Mouse (Mus musculus) lung, adult 2 months (tissue): ENCODE results near the gene Ptk7. TPM values are rescaled to one million over a fixed set of nuclear protein-coding genes. Genes with fewer than 3 reads are reported as not detected.

Experiments
- DNase-seq: peaks from one replicate; pipeline ENCODE4 v3.0.0; 2022
- H3K4me1 ChIP-seq: fragments of 200-500 bp; 2 replicates; pipeline ENCODE4 v1.6.1; 2011; ENCODE audit warnings: low read length; ENCODE audit not compliant: control insufficient read depth, insufficient read depth
- H3K4me3 ChIP-seq: fragments of 200-500 bp; replicated peaks from 2 replicates; pipeline ENCODE3; 2011; ENCODE audit warnings: low read depth, mild to moderate bottlenecking, control low read depth, low read length; ENCODE audit errors: extremely low read depth
- CTCF ChIP-seq: fragments of 200-500 bp; IDR thresholded peaks from 2 replicates; pipeline ENCODE4 v1.5.1; 2011; ENCODE audit warnings: mild to moderate bottlenecking, low read length, control low read depth; ENCODE audit not compliant: insufficient read depth
- POLR2A ChIP-seq: fragments of 200-500 bp; IDR thresholded peaks from 2 replicates; pipeline ENCODE4 v1.6.1; 2011; ENCODE audit warnings: low read depth, mild to moderate bottlenecking, control low read depth, low read length, borderline replicate concordance; ENCODE audit errors: extremely low read depth
- WGBS: fragments of 180-500 bp; shearing (Covaris S2); methylation state at CpG from one replicate; pipeline ENCODE4 v1.1.7; 2018; 5-methylcytosine and 5-hydroxymethylcytosine counted together
- polyA plus RNA-seq: library from polyadenylated mRNA; depleted of rRNA; stranded (reverse); fragments of >200 nt; gene quantifications from 2 replicates; pipeline ENCODE4 v1.2.3, GENCODE M21; 2012

Gene Ptk7
- polyA plus RNA-seq, 1 experiment, result 57.3 TPM

GRCm38 (mm10) chr17:46624598-46624997 is 4.7 kb downstream of the Ptk7 start:
- no peak for DNase-seq
- no peak overlapping the region for H3K4me3 ChIP-seq
- 48% methylated on average over 12 of the region's 12 CpGs for WGBS
- TF ChIP-seq CTCF, result no peak
- TF ChIP-seq POLR2A, result no peak
- H3K4me1 ChIP-seq, result peaks cover 15% of the 10 kb centered on the region

- 9% methylated on average over 10 of the region's 10 CpGs for WGBS
- TF ChIP-seq POLR2A (no peak), CTCF (no peak)
- peaks cover 19% of the 10 kb centered on the region for H3K4me1 ChIP-seq
- no peak for DNase-seq
- no peak overlapping the region for H3K4me3 ChIP-seq
These were observed 5.3 kb downstream of the Ptk7 start for GRCm38 (mm10) chr17:46623819-46624557.

DNA sequence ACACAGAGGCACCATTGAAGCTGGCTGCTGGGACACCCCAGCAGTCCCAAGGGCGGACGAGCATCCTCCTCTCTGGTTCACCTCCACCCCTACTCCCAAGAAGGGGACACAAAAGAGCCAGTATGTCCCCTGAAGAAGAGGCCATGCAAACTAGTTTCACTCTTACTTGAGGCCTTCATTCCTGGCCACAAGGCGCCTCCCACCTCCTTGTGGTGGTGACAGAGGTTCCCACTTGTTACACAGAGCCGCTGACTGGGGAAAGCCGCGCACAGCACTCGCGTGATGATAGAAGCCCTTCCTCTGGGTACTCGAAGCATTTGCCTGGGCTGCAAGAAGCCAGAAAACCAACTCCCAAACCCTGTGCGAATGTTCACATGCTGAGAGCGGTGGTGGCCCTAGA is 7.0 kb downstream of the Ptk7 start:
- no peak overlapping the region for H3K4me3 ChIP-seq
- peaks cover 19% of the 10 kb centered on the region for H3K4me1 ChIP-seq

DNA sequence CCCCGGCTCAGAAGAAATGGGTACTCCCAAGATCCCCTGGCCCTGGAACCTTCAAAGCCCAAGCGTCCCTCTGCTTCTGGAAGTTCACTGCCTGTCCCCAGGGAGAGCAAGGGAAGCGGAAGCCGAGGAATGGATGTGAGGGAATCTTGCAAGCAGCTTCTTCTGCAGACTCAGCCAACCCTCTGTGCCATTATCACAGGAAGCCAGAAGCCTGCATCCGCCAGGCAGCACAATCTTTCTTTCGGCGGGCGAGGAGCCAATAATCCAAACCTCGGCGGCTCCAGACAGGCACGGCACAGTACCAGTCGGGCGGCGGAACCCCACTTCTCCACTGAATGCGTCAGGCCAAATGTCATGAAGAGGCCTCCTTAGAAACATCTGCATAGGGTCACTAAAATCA is 8.0 kb downstream of the Ptk7 start:
- DNase-seq, result no peak
- Histone ChIP-seq H3K4me1 (peaks cover 19% of the 10 kb centered on the region), H3K4me3 (no peak overlapping the region)
- 19% methylated on average over 15 of the region's 15 CpGs for WGBS
- no peak for TF ChIP-seq CTCF
- TF ChIP-seq POLR2A, result no peak

More for the DNA sequence above, 7.0 kb downstream of the Ptk7 start:
- TF ChIP-seq POLR2A (no peak), CTCF (no peak)
- WGBS, result 54% methylated on average over 11 of the region's 11 CpGs
- DNase-seq, result no peak

- Histone ChIP-seq H3K4me3 (no peak overlapping the region), H3K4me1 (peaks cover 19% of the 10 kb centered on the region)
- TF ChIP-seq POLR2A (no peak), CTCF (no peak)
- no peak for DNase-seq
- 56% methylated on average over 16 of the region's 16 CpGs for WGBS
These were observed 9.5 kb downstream of the Ptk7 start for GRCm38 (mm10) chr17:46619683-46620357.

DNA sequence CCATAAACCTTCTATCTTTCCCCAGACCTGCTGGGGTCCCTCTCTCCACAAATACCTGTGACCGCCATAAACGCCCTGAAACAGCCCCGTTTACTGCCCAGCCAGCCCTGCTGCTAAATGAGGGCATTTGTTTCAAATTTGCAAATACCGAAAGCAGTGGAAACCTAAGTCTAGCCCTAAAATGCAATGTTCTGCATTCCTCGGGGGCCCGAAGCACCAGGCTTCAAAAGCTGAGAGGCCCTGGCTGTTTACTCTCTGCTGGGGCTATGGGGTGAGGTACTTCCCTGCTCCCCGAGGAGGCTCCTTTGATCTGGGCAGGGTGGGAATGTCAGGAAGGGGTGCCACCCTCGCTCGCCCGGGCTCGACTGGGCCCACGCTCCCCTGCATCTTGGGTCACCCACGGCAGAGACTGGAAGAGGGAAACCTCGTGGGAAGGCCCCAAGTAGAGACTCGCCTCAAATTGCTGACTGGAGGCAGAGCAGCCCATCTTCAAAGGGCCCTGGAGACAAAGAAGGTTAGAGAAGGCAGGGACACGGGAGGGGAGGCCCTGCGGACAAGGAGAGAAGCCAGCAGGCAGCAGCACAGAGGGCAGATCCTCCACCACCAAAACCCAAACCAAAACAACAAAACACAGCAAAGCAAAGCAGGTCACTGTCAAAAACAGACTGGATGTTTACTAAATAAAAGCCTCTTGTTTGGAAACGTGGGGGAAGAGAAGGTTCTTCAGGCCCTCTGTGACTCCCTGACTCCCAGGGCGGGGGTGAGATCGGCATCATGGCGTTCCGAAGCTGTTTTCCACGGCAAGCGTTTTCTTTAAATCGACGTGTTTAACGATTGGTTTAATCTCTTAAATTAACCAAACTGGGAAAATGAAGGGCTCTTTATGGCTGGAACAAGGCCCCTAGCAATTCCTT is 10.3 kb downstream of the Ptk7 start:
- H3K4me1 ChIP-seq, result peaks cover 14% of the 10 kb centered on the region
- no peak overlapping the region for H3K4me3 ChIP-seq
- WGBS, result 38% methylated on average over 27 of the region's 27 CpGs

GRCm38 (mm10) chr17:46618394-46618768 is 10.9 kb downstream of the Ptk7 start:
- H3K4me3 ChIP-seq, result no peak overlapping the region
- no peak for DNase-seq
- TF ChIP-seq CTCF (no peak), POLR2A (no peak)
- 38% methylated on average over 6 of the region's 6 CpGs for WGBS
- H3K4me1 ChIP-seq, result peaks cover 17% of the 10 kb centered on the region

More for the DNA sequence above, 10.3 kb downstream of the Ptk7 start:
- DNase-seq, result no peak
- TF ChIP-seq CTCF (no peak), POLR2A (no peak)

DNA sequence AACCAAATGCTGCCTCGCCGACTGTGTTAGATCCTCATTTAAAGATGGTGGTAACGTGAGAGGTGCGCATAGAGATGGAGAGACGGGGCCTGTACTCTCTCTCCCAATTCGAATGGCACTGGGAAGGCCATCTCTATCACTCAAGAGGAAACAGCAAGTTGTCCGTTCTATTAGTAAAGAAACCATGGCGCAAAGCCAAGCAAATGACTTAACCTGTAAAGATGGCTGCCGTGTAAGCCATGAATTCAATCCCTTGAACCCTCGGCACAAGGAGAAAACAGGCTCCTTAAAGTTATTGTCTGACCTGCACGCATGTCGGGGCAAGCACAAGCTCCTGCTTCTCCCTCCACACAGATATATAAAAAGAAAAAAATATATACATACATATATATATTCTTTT is 11.5 kb downstream of the Ptk7 start:
- 65% methylated on average over 12 of the region's 12 CpGs for WGBS
- peaks cover 18% of the 10 kb centered on the region for H3K4me1 ChIP-seq
- no peak overlapping the region for H3K4me3 ChIP-seq
- TF ChIP-seq CTCF (no peak), POLR2A (no peak)
- no peak for DNase-seq

DNA sequence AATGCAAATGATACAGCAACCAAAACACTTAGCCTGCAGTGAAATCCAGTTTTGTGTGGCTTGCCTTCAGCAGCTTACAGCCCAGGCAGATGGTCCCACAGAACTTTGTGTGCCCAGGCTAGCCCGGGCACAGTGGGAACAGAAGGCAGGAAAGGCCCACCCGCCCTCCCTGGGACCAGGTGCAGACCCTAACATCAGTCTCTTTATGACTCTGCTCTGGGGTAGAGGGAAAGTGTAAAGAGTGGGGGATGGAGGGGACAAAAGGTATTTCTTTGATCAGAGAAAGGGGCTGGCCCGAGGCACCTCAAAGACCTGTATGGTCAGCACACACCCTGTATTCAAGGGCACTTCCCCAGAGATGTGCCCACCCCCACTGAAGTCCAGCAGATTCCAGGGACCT is 16.1 kb downstream of the Ptk7 start:
- WGBS, result 47% methylated on average over 3 of the region's 3 CpGs
- peaks cover 11% of the 10 kb centered on the region for H3K4me1 ChIP-seq
- DNase-seq, result no peak
- no peak overlapping the region for H3K4me3 ChIP-seq
- TF ChIP-seq CTCF (no peak), POLR2A (no peak)
